Mouse (Mus musculus) myocyte (in vitro differentiated cells): Measurements from ENCODE around the gene Cryz. TPM values are rescaled to one million over a fixed set of nuclear protein-coding genes. Genes with fewer than 3 reads are reported as not detected.

Source experiments
- H3K27me3 ChIP-seq: one replicate; pipeline ENCODE4 v1.6.1; 2011; ENCODE audit not compliant: control insufficient read depth, insufficient read depth, insufficient read length
- H3K36me3 ChIP-seq: one replicate; pipeline ENCODE4 v1.6.1; 2011; ENCODE audit not compliant: control insufficient read depth, insufficient read depth
- H3K4me2 ChIP-seq: one replicate; pipeline ENCODE4 v1.6.1; 2011; ENCODE audit warnings: low read depth, control low read depth
- H3K4me3 ChIP-seq: one replicate; pipeline ENCODE4 v1.5.1; 2011; ENCODE audit warnings: mild to moderate bottlenecking, control low read depth, moderate library complexity
- H3K79me2 ChIP-seq: one replicate; pipeline ENCODE4 v1.6.1; 2011; ENCODE audit not compliant: control insufficient read depth, insufficient read depth
- H3ac ChIP-seq: one replicate; pipeline ENCODE4 v1.6.1; 2011; ENCODE audit not compliant: control insufficient read depth, insufficient read length
- CEBPB ChIP-seq: IDR thresholded peaks from 2 replicates; pipeline ENCODE4 v1.6.1; 2011; ENCODE audit warnings: mild to moderate bottlenecking, moderate library complexity; ENCODE audit not compliant: poor library complexity, insufficient read depth, severe bottlenecking
- E2F4 ChIP-seq: IDR thresholded peaks from one replicate; pipeline ENCODE4 v1.6.1; 2011; ENCODE audit warnings: mild to moderate bottlenecking, control low read depth, moderate library complexity; ENCODE audit not compliant: insufficient read depth
- MAX ChIP-seq: IDR thresholded peaks from one replicate; pipeline ENCODE4 v1.6.1; 2011; ENCODE audit warnings: low read depth, mild to moderate bottlenecking, control low read depth
- MYOD1 ChIP-seq, 3 experiments: IDR thresholded peaks; one replicate each; pipeline ENCODE4 v1.6.1; 2011; ENCODE audit warnings: control low read depth in 2 of 3, low read depth in 2 of 3, mild to moderate bottlenecking in 2 of 3, moderate library complexity in 1 of 3; ENCODE audit not compliant: insufficient read length in 2 of 3, control insufficient read depth in 1 of 3
- MYOG ChIP-seq, 3 experiments: IDR thresholded peaks; one replicate each; pipeline ENCODE4 v1.6.1; 2011; ENCODE audit warnings: control low read depth in 2 of 3, low read depth in 2 of 3, mild to moderate bottlenecking in 2 of 3; ENCODE audit not compliant: insufficient read length in 2 of 3, control insufficient read depth in 1 of 3, insufficient read depth in 1 of 3
- POLR2A ChIP-seq: IDR thresholded peaks from one replicate; pipeline ENCODE4 v1.6.1; 2011; ENCODE audit warnings: low read depth, mild to moderate bottlenecking, control low read depth, moderate library complexity; ENCODE audit not compliant: insufficient read length
- POLR2AphosphoS2 ChIP-seq: IDR thresholded peaks from one replicate; pipeline ENCODE4 v1.6.1; 2011; ENCODE audit warnings: low read depth, control low read depth; ENCODE audit not compliant: insufficient read length
- REST ChIP-seq: IDR thresholded peaks from one replicate; pipeline ENCODE4 v1.6.1; 2011; ENCODE audit warnings: mild to moderate bottlenecking, control low read depth, moderate library complexity; ENCODE audit not compliant: insufficient read depth, insufficient read length
- SRF ChIP-seq: IDR thresholded peaks from one replicate; pipeline ENCODE4 v1.6.1; 2011; ENCODE audit warnings: low read depth; ENCODE audit not compliant: control insufficient read depth, insufficient read length
- TCF12 ChIP-seq: IDR thresholded peaks from one replicate; pipeline ENCODE4 v1.6.1; 2011; ENCODE audit warnings: mild to moderate bottlenecking, control low read depth; ENCODE audit not compliant: poor library complexity, insufficient read depth, severe bottlenecking
- TCF3 ChIP-seq: IDR thresholded peaks from one replicate; pipeline ENCODE4 v1.6.1; 2011; ENCODE audit warnings: low read depth, control low read depth; ENCODE audit not compliant: insufficient read length
- USF1 ChIP-seq: IDR thresholded peaks from one replicate; pipeline ENCODE4 v1.6.1; 2011; ENCODE audit warnings: low read depth, mild to moderate bottlenecking, control low read depth, moderate library complexity
- polyA plus RNA-seq: library from polyadenylated mRNA; unstranded; fragments of >200 nt; fragmentation: generic; extraction: Trizol; gene quantifications from one replicate; pipeline ENCODE4 v1.2.1, GENCODE M21; 2012; ENCODE audit warnings: missing spikeins

The Cryz gene
- polyA plus RNA-seq, 1 experiment, result 20.0 TPM

DNA sequence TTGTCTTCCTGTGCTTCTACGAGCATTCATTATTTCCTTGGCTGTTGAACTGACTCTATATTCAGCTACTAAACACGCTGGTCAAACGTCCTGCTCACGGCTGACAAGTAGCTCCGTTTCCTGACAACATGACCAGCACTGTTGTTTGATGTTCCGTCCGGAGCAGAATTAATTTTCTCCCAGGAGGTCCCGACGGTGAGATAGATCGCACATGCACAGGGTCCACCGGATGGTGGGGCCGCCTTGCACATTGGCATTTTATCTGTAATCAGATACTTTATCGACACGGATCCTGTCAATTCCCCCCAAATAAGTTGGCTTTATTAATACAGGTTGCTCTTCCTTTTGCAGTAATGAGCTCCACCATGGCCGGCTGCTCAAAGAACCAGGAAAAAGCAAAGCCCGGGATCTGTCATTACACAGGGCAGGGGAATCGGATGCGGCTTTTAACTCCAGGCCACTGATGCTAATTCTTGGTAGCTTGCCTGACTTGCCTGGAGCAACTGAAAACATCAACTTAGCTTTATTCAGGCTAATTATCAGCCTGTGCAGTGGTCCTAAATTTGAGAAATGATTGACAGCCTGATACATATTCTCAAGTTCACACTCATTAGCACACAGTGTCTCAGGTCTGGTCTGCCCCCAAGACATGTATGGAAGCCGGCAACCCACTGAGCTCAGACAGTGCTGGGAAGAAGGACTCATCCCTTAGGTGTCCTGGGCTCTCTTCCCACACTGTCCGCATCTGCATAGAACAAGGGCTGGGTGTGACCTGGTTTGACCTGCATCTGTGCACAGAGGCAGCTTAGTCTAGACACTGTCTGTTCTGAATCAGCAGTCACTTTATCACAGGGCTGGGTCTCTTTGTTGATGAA is 53.1 kb downstream of the Cryz start:
- H3K4me3 ChIP-seq, result no peak overlapping the region
- no peaks in the 10 kb centered on the region for H3K79me2 ChIP-seq
- TF ChIP-seq MYOD1 (IDR thresholded peaks at IDR 0.05; ENCODE audit: control insufficient read depth in 1 of 3, insufficient read length in 2 of 3, low read depth in 2 of 3), result no peak
- no peak for TF ChIP-seq TCF3
- no peak for TF ChIP-seq SRF
- no peak for TF ChIP-seq CEBPB
- TF ChIP-seq POLR2AphosphoS2, result no peak
- TF ChIP-seq TCF12, result no peak
- TF ChIP-seq REST, result no peak
- no peak for TF ChIP-seq MYOG (IDR thresholded peaks at IDR 0.05; ENCODE audit: control insufficient read depth in 1 of 3, insufficient read depth in 1 of 3, insufficient read length in 2 of 3, low read depth in 2 of 3)
- TF ChIP-seq E2F4, result no peak
- H3K4me2 ChIP-seq, result no peak overlapping the region
- H3K36me3 ChIP-seq, result no peaks in the 10 kb centered on the region
- no peak overlapping the region for H3ac ChIP-seq
- H3K27me3 ChIP-seq, result no peaks in the 10 kb centered on the region

GRCm38 (mm10) chr3:154651192-154651821 is 54.8 kb downstream of the Cryz start:
- H3K4me3 ChIP-seq, result no peak overlapping the region
- TF ChIP-seq MYOG (IDR thresholded peaks at IDR 0.05; ENCODE audit: control insufficient read depth in 1 of 3, insufficient read depth in 1 of 3, insufficient read length in 2 of 3, low read depth in 2 of 3) (no peak), MYOD1 (IDR thresholded peaks at IDR 0.05; ENCODE audit: control insufficient read depth in 1 of 3, insufficient read length in 2 of 3, low read depth in 2 of 3) (no peak), E2F4 (no peak), MAX (no peak), SRF (no peak), POLR2AphosphoS2 (no peak), POLR2A (no peak), CEBPB (no peak), TCF3 (no peak), USF1 (no peak), REST (no peak), TCF12 (no peak)
- no peaks in the 10 kb centered on the region for H3K27me3 ChIP-seq
- H3K36me3 ChIP-seq, result no peaks in the 10 kb centered on the region
- H3K79me2 ChIP-seq, result no peaks in the 10 kb centered on the region
- H3ac ChIP-seq, result no peak overlapping the region
- no peak overlapping the region for H3K4me2 ChIP-seq

DNA sequence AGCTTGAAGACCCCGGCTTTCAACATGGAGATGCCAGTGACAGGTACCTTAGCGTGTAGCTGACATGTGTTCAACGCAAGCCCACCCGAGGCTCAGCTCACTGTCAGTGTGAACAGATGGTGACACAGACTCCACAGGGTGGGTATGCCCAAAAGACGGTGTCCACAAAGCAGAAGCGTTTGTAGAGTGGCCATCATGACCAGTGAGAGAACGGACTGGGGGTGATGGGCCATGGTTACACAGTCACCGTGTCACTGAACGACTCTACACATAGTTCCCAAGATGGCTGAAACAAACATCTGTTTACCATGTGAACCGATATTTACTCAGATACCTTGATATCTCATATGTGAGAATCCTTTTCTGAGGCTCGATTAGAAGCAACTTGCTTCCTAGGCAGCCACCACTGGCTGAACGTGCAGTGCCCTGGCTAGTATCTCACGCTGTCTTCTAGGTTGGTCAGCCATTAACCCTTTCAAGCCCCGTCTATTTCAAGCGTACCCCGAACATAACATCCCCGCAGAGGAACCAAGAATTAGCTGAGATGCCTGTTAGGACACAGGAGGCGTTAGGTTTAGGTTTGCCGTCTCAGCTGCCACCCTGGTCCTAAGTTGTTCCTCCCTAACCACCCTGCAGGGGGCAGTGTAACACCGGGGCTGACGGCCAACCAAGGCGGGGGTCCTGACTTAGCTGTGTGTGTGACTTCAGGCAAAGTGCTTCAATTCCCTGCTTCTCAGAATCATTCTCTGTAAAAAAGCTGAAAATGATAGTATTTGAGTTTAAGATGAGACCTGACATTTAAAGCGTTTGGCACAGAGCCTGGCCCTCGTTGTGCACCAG is 56.3 kb downstream of the Cryz start:
- no peak overlapping the region for H3ac ChIP-seq
- H3K4me2 ChIP-seq, result peak overlapping the region; percentile 27
- no peak overlapping the region for H3K4me3 ChIP-seq
- TF ChIP-seq CEBPB (no peak), TCF3 (no peak), MYOG (IDR thresholded peaks at IDR 0.05; ENCODE audit: control insufficient read depth in 1 of 3, insufficient read depth in 1 of 3, insufficient read length in 2 of 3, low read depth in 2 of 3) (no peak), MAX (no peak), TCF12 (no peak), POLR2A (no peak), SRF (no peak), MYOD1 (IDR thresholded peaks at IDR 0.05; ENCODE audit: control insufficient read depth in 1 of 3, insufficient read length in 2 of 3, low read depth in 2 of 3) (no peak), USF1 (no peak), REST (no peak), E2F4 (no peak), POLR2AphosphoS2 (no peak)
- no peaks in the 10 kb centered on the region for H3K79me2 ChIP-seq
- no peaks in the 10 kb centered on the region for H3K27me3 ChIP-seq
- no peaks in the 10 kb centered on the region for H3K36me3 ChIP-seq

- Histone ChIP-seq H3K79me2 (no peaks in the 10 kb centered on the region), H3ac (no peak overlapping the region), H3K4me3 (no peak overlapping the region), H3K27me3 (no peaks in the 10 kb centered on the region), H3K36me3 (no peaks in the 10 kb centered on the region), H3K4me2 (no peak overlapping the region)
- TF ChIP-seq TCF3, result no peak
- no peak for TF ChIP-seq CEBPB
- no peak for TF ChIP-seq USF1
- TF ChIP-seq MYOD1 (IDR thresholded peaks at IDR 0.05; ENCODE audit: control insufficient read depth in 1 of 3, insufficient read length in 2 of 3, low read depth in 2 of 3), result no peak
Observed at GRCm38 (mm10) chr3:154653454-154653853, 56.9 kb downstream of the Cryz start.
